Mouse (Mus musculus) liver, embryonic 15.5 days (tissue): ENCODE data around the gene Zfp672. TPM values are rescaled to one million over a fixed set of nuclear protein-coding genes. Genes with fewer than 3 reads are reported as not detected.
A peak's percentile ranks its signal among the peaks of the same experiment; 100 is the strongest.
"Not testable (repeated sequence)": the region's sequence is repeated elsewhere in the genome, so short reads cannot be mapped to it uniquely, and the experiment has no call there.

Experiments
- ATAC-seq: fragments of 200-750 bp; cut with Nextera tagmentation; 2 replicates; pipeline ENCODE4 v1.8.0; 2017; ENCODE audit warnings: moderate number of reproducible peaks, mild to moderate bottlenecking, moderate library complexity; ENCODE audit not compliant: insufficient read depth
- H3K27ac ChIP-seq: fragments of 300-500 bp; sonication (generic); replicated peaks from 2 replicates; pipeline ENCODE4 v1.5.1; 2015; ENCODE audit warnings: mild to moderate bottlenecking, inconsistent platforms
- H3K27me3 ChIP-seq: fragments of 300-500 bp; sonication (generic); 2 replicates; pipeline ENCODE4 v1.6.1; 2015; ENCODE audit warnings: mild to moderate bottlenecking, inconsistent platforms
- H3K36me3 ChIP-seq: fragments of 300-500 bp; sonication (generic); replicated peaks from 2 replicates; pipeline ENCODE4 v1.6.1; 2015; ENCODE audit warnings: moderate library complexity, mild to moderate bottlenecking, inconsistent platforms
- H3K4me1 ChIP-seq: fragments of 300-500 bp; sonication (generic); replicated peaks from 2 replicates; pipeline ENCODE4 v1.6.1; 2015; ENCODE audit warnings: inconsistent platforms
- H3K4me2 ChIP-seq: fragments of 300-500 bp; sonication (generic); 2 replicates; pipeline ENCODE4 v1.6.1; 2015; ENCODE audit warnings: moderate library complexity, mild to moderate bottlenecking, inconsistent platforms
- H3K4me3 ChIP-seq: fragments of 300-500 bp; sonication (generic); replicated peaks from 2 replicates; pipeline ENCODE4 v1.5.1; 2015; ENCODE audit warnings: mild to moderate bottlenecking, inconsistent platforms
- H3K9ac ChIP-seq: fragments of 300-500 bp; sonication (generic); 2 replicates; pipeline ENCODE4 v1.6.1; 2015; ENCODE audit warnings: moderate library complexity, mild to moderate bottlenecking, inconsistent platforms
- H3K9me3 ChIP-seq: fragments of 300-500 bp; sonication (generic); replicated peaks from 2 replicates; pipeline ENCODE4 v1.6.1; 2016; ENCODE audit warnings: inconsistent platforms
- WGBS: fragments of 180-500 bp; shearing (Covaris S2); methylation state at CpG from one replicate; pipeline ENCODE4 v1.1.7; 2015; ENCODE audit warnings: mixed read lengths; ENCODE audit not compliant: insufficient replicate concordance; 5-methylcytosine and 5-hydroxymethylcytosine counted together
- polyA plus RNA-seq: library from polyadenylated mRNA; unstranded; fragments of >200 nt; fragmentation: Nextera tagmentation; extraction: Ambion mirVana; gene quantifications from 2 replicates; pipeline ENCODE4 v1.2.1, GENCODE M21; 2015

Zfp672 gene
- polyA plus RNA-seq, 1 experiment from 2014 or later, result 35.0 TPM

GRCm38 (mm10) chr11:58305299-58305698 lies 24.8 kb downstream of the Zfp672 start:
- not testable (repeated sequence) for H3K27ac ChIP-seq, H3K9me3 ChIP-seq, H3K36me3 ChIP-seq, H3K4me3 ChIP-seq, H3K9ac ChIP-seq, H3K27me3 ChIP-seq, ATAC-seq
- Histone ChIP-seq H3K4me1 (peaks cover 47% of the 10 kb centered on the region), H3K4me2 (0 out of 2 replicates have a peak overlapping the region, but pooled peaks have one; percentile 98)
- WGBS, result 82% methylated on average over 8 of the region's 8 CpGs

DNA sequence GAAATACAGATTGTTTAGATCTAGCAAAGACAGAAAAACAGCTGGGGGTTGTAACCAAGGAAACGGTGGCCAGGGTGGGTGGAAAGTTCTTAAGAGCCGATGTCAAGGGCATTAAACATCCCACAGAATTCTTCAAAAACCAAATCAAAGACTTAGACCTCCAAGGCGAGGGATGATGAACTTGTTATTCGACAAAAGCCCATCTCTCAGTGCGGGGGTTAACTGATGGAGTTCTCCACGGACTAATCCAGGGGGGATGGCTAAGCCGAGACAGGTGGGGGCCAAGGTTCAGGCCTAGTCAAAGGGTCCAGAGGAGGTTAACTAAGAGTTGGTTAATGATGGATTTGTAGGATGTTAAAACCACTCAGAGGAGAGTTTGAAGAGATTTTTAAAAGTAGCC lies 26.5 kb downstream of the Zfp672 start:
- no peaks in the 10 kb centered on the region for H3K36me3 ChIP-seq
- H3K9ac ChIP-seq, result no peak overlapping the region
- no peaks in the 10 kb centered on the region for H3K9me3 ChIP-seq
- H3K4me1 ChIP-seq, result peaks cover 47% of the 10 kb centered on the region
- H3K27me3 ChIP-seq, result peaks cover 2% of the 10 kb centered on the region; the same call in 1 of the 2 replicates
- 50% methylated on average over 7 of the region's 7 CpGs for WGBS
- H3K27ac ChIP-seq, result peak overlapping the region; percentile 41; the same call in 1 of the 2 replicates
- peak overlapping the region; percentile 36 for H3K4me3 ChIP-seq
- ATAC-seq, result no peak
- H3K4me2 ChIP-seq, result peak overlapping the region; percentile 76

- peak; percentile 50 for ATAC-seq
- Histone ChIP-seq H3K27ac (peak overlapping the region; percentile 89), H3K27me3 (peaks cover 3% of the 10 kb centered on the region; the same call in 1 of the 2 replicates), H3K36me3 (no peaks in the 10 kb centered on the region), H3K4me2 (peak overlapping the region; percentile 76), H3K4me3 (peak overlapping the region; percentile 67), H3K9ac (peak overlapping the region; percentile 63), H3K9me3 (no peaks in the 10 kb centered on the region), H3K4me1 (peaks cover 44% of the 10 kb centered on the region)
- WGBS, result 1% methylated on average over 26 of the region's 26 CpGs
These were observed 27.2 kb downstream of the Zfp672 start for GRCm38 (mm10) chr11:58302774-58303445.

DNA sequence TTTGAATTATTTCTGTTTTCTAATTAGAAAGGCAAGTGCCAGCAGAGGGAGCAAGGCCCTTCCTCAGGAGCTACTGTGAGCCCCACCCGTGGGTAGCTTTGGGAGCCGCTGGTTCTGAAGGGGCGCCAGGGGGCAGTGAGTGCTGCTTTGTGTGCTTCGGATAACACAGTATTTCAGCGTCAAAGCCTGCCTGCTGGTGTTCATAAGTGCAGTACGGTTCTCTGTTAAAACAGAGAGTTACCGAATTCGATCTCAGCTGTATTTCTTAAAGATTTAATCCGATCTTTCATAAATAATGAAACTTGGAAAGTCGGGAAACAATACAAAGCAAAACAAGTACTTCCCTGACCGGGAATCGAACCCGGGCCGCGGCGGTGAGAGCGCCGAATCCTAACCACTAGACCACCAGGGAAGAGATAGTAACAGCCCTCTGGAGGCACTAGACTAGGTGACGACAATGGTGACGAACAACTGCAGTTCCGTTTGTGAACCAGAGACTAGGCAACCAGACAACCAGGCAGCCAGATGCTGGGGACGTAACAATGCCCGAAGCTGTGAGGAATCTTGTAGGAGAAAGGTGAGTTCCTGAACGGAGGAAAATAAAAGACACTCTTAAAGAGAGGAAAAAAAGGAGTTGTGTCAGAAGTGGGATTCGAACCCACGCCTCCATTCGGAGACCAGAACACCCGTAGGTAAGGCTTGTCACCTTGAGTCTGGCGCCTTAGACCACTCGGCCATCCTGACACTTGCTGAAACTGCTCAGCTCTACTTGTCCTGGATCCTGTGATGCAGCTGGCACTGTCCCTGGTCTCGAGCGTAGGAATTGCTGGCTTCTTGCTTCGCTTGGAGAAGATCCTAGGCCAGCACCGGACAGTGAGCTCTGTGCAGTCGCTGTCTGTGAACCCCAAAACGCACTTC lies 28.0 kb downstream of the Zfp672 start:
- peak overlapping the region; percentile 63 for H3K9ac ChIP-seq
- peaks cover 3% of the 10 kb centered on the region; the same call in 1 of the 2 replicates for H3K27me3 ChIP-seq
- H3K36me3 ChIP-seq, result no peaks in the 10 kb centered on the region
- under 1% methylated on average over 36 of the region's 36 CpGs for WGBS
- H3K9me3 ChIP-seq, result no peaks in the 10 kb centered on the region
- ATAC-seq, result peak; percentile 84
- peak overlapping the region; percentile 67 for H3K4me3 ChIP-seq
- peak overlapping the region; percentile 89 for H3K27ac ChIP-seq
- H3K4me2 ChIP-seq, result peak overlapping the region; percentile 76
- H3K4me1 ChIP-seq, result peaks cover 36% of the 10 kb centered on the region

GRCm38 (mm10) chr11:58301057-58301456 lies 29.1 kb downstream of the Zfp672 start:
- H3K4me3 ChIP-seq, result peak overlapping the region; percentile 67
- peak overlapping the region; percentile 76 for H3K4me2 ChIP-seq
- H3K4me1 ChIP-seq, result peaks cover 27% of the 10 kb centered on the region
- H3K36me3 ChIP-seq, result no peaks in the 10 kb centered on the region
- 17% methylated on average over 13 of the region's 13 CpGs for WGBS
- H3K27ac ChIP-seq, result peak overlapping the region; percentile 58; the same call in 1 of the 2 replicates
- no peaks in the 10 kb centered on the region for H3K9me3 ChIP-seq
- no peak for ATAC-seq
- H3K9ac ChIP-seq, result no peak overlapping the region; the same call in 1 of the 2 replicates
- H3K27me3 ChIP-seq, result peaks cover 3% of the 10 kb centered on the region; the same call in 1 of the 2 replicates

DNA sequence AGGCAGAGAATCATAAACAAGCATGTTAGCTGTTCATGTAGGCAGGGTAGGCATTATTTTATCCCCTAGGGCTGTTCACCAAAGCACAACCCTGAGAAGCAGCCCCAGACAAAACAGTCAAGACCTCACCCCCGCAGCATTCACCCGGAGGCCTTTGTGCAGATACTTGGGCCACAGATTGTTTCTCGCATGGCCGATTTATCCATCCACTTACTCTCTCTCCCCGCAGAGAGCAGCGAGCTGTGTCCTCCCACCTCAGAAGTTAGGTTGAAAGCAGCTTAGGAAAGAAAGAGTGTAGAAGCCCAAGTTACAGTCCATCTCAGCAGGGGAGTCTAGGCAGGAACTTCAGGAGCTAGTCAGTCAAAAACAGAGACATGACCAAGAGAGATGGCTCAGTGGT lies 32.7 kb downstream of the Zfp672 start:
- Histone ChIP-seq H3K36me3 (no peaks in the 10 kb centered on the region), H3K9ac (no peak overlapping the region), H3K9me3 (no peaks in the 10 kb centered on the region), H3K4me3 (no peak overlapping the region), H3K4me2 (no peak overlapping the region), H3K4me1 (peaks cover 10% of the 10 kb centered on the region), H3K27ac (no peak overlapping the region), H3K27me3 (peaks cover 3% of the 10 kb centered on the region; the same call in 1 of the 2 replicates)
- no peak for ATAC-seq
- WGBS, result 63% methylated on average over 6 of the region's 6 CpGs

DNA sequence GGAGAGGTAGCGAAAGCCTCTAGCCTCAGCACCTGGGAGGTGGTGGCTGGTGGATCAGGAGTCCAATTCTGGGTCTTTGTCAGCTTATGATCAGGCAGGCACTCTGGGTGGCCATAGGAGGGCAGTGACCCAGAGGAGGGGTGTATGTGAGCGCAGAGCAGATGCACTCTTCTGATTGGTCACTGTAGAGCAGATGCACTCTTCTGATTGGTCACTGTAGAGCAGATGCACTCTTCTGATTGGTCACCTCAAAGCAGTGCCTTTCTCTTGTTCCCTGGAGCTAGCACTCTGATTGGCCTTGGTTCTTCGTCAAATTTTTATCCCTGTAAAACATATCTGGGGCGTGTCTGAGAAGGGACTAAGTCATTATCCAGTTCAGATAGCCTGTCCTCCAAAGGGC lies 37.3 kb downstream of the Zfp672 start:
- Histone ChIP-seq H3K36me3 (no peaks in the 10 kb centered on the region), H3K9ac (no peak overlapping the region), H3K9me3 (no peaks in the 10 kb centered on the region), H3K4me2 (no peak overlapping the region), H3K4me1 (no peaks in the 10 kb centered on the region), H3K27me3 (no peaks in the 10 kb centered on the region), H3K27ac (no peak overlapping the region), H3K4me3 (no peak overlapping the region)
- 49% methylated on average over 4 of the region's 4 CpGs for WGBS
- ATAC-seq, result no peak

- 59% methylated on average over 4 of the region's 4 CpGs for WGBS
- H3K4me1 ChIP-seq, result no peaks in the 10 kb centered on the region
- no peak for ATAC-seq
- no peaks in the 10 kb centered on the region; the same call in 1 of the 2 replicates for H3K27me3 ChIP-seq
- no peak overlapping the region for H3K27ac ChIP-seq
- no peaks in the 10 kb centered on the region for H3K9me3 ChIP-seq
- H3K4me3 ChIP-seq, result no peak overlapping the region
- no peak overlapping the region for H3K4me2 ChIP-seq
- H3K9ac ChIP-seq, result no peak overlapping the region
- H3K36me3 ChIP-seq, result no peaks in the 10 kb centered on the region
These were observed 39.3 kb downstream of the Zfp672 start for GRCm38 (mm10) chr11:58290812-58291211.

DNA sequence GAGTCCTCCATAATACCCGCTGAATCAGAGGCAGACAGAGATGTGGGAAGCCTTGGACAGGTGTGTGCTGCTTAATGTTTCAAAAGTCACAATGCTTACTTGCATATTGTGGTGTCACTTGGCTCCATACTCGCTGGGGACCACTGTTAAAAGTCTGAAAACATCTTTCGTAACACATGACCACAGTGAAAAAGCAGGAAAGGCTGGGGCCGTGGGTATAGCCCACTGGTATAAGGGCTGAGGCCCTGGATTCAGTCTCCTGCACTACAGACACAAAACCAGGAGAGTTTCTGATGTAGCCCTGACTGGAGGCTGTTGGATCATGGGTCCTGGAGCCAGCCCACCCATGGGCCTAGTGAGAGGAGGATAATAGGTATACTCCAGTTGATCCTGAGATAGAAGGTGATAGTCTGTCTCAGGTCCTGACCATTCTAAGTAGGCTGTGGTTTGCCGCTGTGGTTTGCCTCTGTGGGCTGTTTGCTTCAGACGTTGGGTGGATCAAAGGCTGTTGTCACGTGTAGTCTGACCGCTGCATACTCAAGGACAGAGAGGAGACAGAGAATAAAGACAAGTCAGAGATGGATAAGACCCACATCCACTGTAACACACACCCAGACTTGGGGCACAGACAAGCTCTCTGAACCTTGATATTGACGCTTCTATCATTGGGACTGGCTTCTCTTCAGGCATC lies 40.0 kb downstream of the Zfp672 start:
- Histone ChIP-seq H3K27me3 (no peaks in the 10 kb centered on the region; the same call in 1 of the 2 replicates), H3K4me1 (no peaks in the 10 kb centered on the region), H3K27ac (no peak overlapping the region), H3K4me2 (no peak overlapping the region), H3K36me3 (no peaks in the 10 kb centered on the region), H3K9me3 (no peaks in the 10 kb centered on the region), H3K9ac (no peak overlapping the region), H3K4me3 (no peak overlapping the region)
- WGBS, result 28% methylated on average over 9 of the region's 9 CpGs
- no peak; the same call in 1 of the 2 replicates for ATAC-seq

DNA sequence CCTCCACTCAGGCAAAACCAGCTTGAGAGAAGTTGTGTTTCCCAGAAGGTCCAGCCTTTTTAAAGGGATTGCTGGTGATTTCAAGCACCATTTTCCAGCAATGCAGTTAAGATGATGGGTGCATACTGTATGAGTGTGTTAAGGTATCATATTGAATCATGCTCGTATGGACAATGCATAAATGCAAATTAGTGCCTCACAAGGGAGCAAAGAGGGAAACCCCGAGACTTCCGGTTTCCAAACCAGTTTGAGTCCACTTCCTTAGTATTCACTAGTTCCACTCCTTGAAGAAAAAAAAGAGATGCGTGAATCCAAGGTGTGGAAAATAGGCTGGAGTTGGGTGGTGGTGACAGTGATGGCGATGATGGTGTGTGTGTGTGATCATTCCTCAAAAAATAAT lies 47.6 kb downstream of the Zfp672 start:
- Histone ChIP-seq H3K4me1 (no peaks in the 10 kb centered on the region), H3K27ac (no peak overlapping the region), H3K27me3 (no peaks in the 10 kb centered on the region; the same call in none of the 2 replicates), H3K4me3 (no peak overlapping the region), H3K36me3 (no peaks in the 10 kb centered on the region), H3K9me3 (no peaks in the 10 kb centered on the region), H3K4me2 (no peak overlapping the region), H3K9ac (no peak overlapping the region)
- 52% methylated on average over 5 of the region's 5 CpGs for WGBS
- ATAC-seq, result no peak
